Mouse (Mus musculus): ENCODE measurements around the gene Mog. TPM values are rescaled to one million over a fixed set of nuclear protein-coding genes. Genes with fewer than 3 reads are reported as not detected.

Mog gene
- polyA plus RNA-seq, 1 experiment from 2014 or later, result not detected

- Histone ChIP-seq H3K4me3 (ENCODE audit: control insufficient read depth in 1 of 2, insufficient read depth in 1 of 2, low read depth in 1 of 2, low read length in 2 of 2) (no peak overlapping the region), H3K27ac (replicated peaks in 1 of 2; ENCODE audit: control insufficient read depth in 1 of 2, insufficient read depth in 1 of 2, low read depth in 2 of 2, low read length in 2 of 2) (no peak overlapping the region), H3K27me3 (ENCODE audit: control insufficient read depth, insufficient read depth, low read length) (no peaks in the 10 kb centered on the region), H3K9me3 (ENCODE audit: control insufficient read depth, low read length) (no peaks in the 10 kb centered on the region), H3K9ac (ENCODE audit: low read length) (no peak overlapping the region), H3K4me2 (ENCODE audit: low read length) (no peak overlapping the region), H3K4me1 (ENCODE audit: control insufficient read depth in 2 of 2, insufficient read depth in 2 of 2, low read length in 2 of 2) (no peaks in the 10 kb centered on the region), H3K36me3 (ENCODE audit: control insufficient read depth, insufficient read depth, low read length) (peaks cover 83% of the 10 kb centered on the region)
- WGBS, result 58% methylated on average over 10 of the region's 10 CpGs
- ATAC-seq (ENCODE audit: insufficient number of reproducible peaks, insufficient read depth, low FRiP score, low read depth), result no peak
These were observed 39.9 kb upstream of the Mog start for GRCm38 (mm10) chr17:37063063-37063462.

GRCm38 (mm10) chr17:37062101-37062641 lies 39.0 kb upstream of the Mog start:
- Histone ChIP-seq H3K27me3 (ENCODE audit: control insufficient read depth, insufficient read depth, low read length) (no peaks in the 10 kb centered on the region), H3K36me3 (ENCODE audit: control insufficient read depth, insufficient read depth, low read length) (peaks cover 80% of the 10 kb centered on the region), H3K4me3 (ENCODE audit: control insufficient read depth in 1 of 2, insufficient read depth in 1 of 2, low read depth in 1 of 2, low read length in 2 of 2) (no peak overlapping the region), H3K9me3 (ENCODE audit: control insufficient read depth, low read length) (no peaks in the 10 kb centered on the region), H3K9ac (ENCODE audit: low read length) (no peak overlapping the region), H3K4me2 (ENCODE audit: low read length) (no peak overlapping the region), H3K27ac (replicated peaks in 1 of 2; ENCODE audit: control insufficient read depth in 1 of 2, insufficient read depth in 1 of 2, low read depth in 2 of 2, low read length in 2 of 2) (no peak overlapping the region), H3K4me1 (ENCODE audit: control insufficient read depth in 2 of 2, insufficient read depth in 2 of 2, low read length in 2 of 2) (no peaks in the 10 kb centered on the region)
- ATAC-seq (ENCODE audit: insufficient number of reproducible peaks, insufficient read depth, low FRiP score, low read depth), result no peak
- WGBS, result 84% methylated on average over 10 of the region's 10 CpGs

DNA sequence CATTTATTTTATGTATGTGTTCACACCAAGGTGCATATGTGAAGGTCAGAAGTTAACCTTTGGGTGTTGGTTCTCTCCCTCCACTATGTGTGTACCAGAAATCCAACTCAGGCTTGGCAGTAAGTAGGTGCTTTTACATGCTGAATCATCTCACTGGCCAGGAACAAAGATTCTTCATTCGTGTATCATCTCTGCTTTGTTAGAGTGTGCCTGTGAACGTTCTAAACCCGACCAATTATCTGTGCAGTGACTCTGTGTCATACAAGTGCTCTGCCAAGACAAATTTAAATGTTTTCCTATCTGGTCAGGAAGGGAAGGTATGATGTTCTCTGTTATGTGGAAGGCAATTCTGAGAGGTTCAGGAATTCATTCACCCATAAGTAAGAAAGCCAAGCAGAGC lies 38.2 kb upstream of the Mog start:
- H3K4me3 ChIP-seq (ENCODE audit: control insufficient read depth in 1 of 2, insufficient read depth in 1 of 2, low read depth in 1 of 2, low read length in 2 of 2), result no peak overlapping the region
- no peak overlapping the region for H3K9ac ChIP-seq (ENCODE audit: low read length)
- no peaks in the 10 kb centered on the region for H3K4me1 ChIP-seq (ENCODE audit: control insufficient read depth in 2 of 2, insufficient read depth in 2 of 2, low read length in 2 of 2)
- no peak overlapping the region for H3K4me2 ChIP-seq (ENCODE audit: low read length)
- H3K27ac ChIP-seq (replicated peaks in 1 of 2; ENCODE audit: control insufficient read depth in 1 of 2, insufficient read depth in 1 of 2, low read depth in 2 of 2, low read length in 2 of 2), result no peak overlapping the region
- WGBS, result 82% methylated on average over 3 of the region's 3 CpGs
- H3K36me3 ChIP-seq (ENCODE audit: control insufficient read depth, insufficient read depth, low read length), result peaks cover 83% of the 10 kb centered on the region
- no peaks in the 10 kb centered on the region for H3K27me3 ChIP-seq (ENCODE audit: control insufficient read depth, insufficient read depth, low read length)
- no peaks in the 10 kb centered on the region for H3K9me3 ChIP-seq (ENCODE audit: control insufficient read depth, low read length)
- no peak for ATAC-seq (ENCODE audit: insufficient number of reproducible peaks, insufficient read depth, low FRiP score, low read depth)

DNA sequence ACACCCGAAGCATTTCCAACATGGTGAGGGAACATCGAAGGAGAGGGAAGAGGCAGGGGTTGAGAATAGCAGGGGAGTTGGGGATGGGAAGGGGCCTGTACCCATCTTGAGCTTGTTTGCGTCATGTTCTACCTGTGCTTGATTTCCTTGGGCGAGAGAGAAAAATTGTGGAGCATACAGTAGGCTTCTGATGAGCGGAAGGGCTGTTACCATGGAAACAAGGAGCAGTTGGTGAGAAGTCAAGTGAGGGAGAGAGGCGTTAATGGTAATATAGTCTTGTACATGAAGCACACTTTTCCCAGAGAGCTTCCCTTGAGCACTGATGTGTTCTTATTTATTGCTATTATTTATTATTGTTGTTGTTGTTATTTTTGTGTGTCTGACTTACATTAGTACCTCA lies 33.8 kb upstream of the Mog start:
- H3K9me3 ChIP-seq (ENCODE audit: control insufficient read depth, low read length), result no peaks in the 10 kb centered on the region
- H3K9ac ChIP-seq (ENCODE audit: low read length), result no peak overlapping the region
- no peaks in the 10 kb centered on the region for H3K27me3 ChIP-seq (ENCODE audit: control insufficient read depth, insufficient read depth, low read length)
- 92% methylated on average over 6 of the region's 6 CpGs for WGBS
- no peak for ATAC-seq (ENCODE audit: insufficient number of reproducible peaks, insufficient read depth, low FRiP score, low read depth)
- H3K4me3 ChIP-seq (ENCODE audit: control insufficient read depth in 1 of 2, insufficient read depth in 1 of 2, low read depth in 1 of 2, low read length in 2 of 2), result no peak overlapping the region
- peaks cover 75% of the 10 kb centered on the region for H3K36me3 ChIP-seq (ENCODE audit: control insufficient read depth, insufficient read depth, low read length)
- H3K4me1 ChIP-seq (ENCODE audit: control insufficient read depth in 2 of 2, insufficient read depth in 2 of 2, low read length in 2 of 2), result no peaks in the 10 kb centered on the region
- no peak overlapping the region for H3K27ac ChIP-seq (replicated peaks in 1 of 2; ENCODE audit: control insufficient read depth in 1 of 2, insufficient read depth in 1 of 2, low read depth in 2 of 2, low read length in 2 of 2)
- no peak overlapping the region for H3K4me2 ChIP-seq (ENCODE audit: low read length)

- H3K9me3 ChIP-seq (ENCODE audit: control insufficient read depth, low read length), result no peaks in the 10 kb centered on the region
- H3K4me3 ChIP-seq (ENCODE audit: control insufficient read depth in 1 of 2, insufficient read depth in 1 of 2, low read depth in 1 of 2, low read length in 2 of 2), result no peak overlapping the region
- H3K27ac ChIP-seq (replicated peaks in 1 of 2; ENCODE audit: control insufficient read depth in 1 of 2, insufficient read depth in 1 of 2, low read depth in 2 of 2, low read length in 2 of 2), result no peak overlapping the region
- 56% methylated on average over 4 of the region's 4 CpGs for WGBS
- H3K27me3 ChIP-seq (ENCODE audit: control insufficient read depth, insufficient read depth, low read length), result 0 out of 2 replicates have a peak, but pooled peaks cover 4% of the 10 kb centered on the region
- no peak overlapping the region for H3K9ac ChIP-seq (ENCODE audit: low read length)
- ATAC-seq (ENCODE audit: insufficient number of reproducible peaks, insufficient read depth, low FRiP score, low read depth), result no peak
- H3K4me1 ChIP-seq (ENCODE audit: control insufficient read depth in 2 of 2, insufficient read depth in 2 of 2, low read length in 2 of 2), result peaks cover 14 to 19% of the 10 kb centered on the region in 2 experiments; a peak in 3 of 4 replicates
- no peak overlapping the region for H3K4me2 ChIP-seq (ENCODE audit: low read length)
- H3K36me3 ChIP-seq (ENCODE audit: control insufficient read depth, insufficient read depth, low read length), result peaks cover 32% of the 10 kb centered on the region
These were observed 28.5 kb upstream of the Mog start for GRCm38 (mm10) chr17:37051745-37052144.

DNA sequence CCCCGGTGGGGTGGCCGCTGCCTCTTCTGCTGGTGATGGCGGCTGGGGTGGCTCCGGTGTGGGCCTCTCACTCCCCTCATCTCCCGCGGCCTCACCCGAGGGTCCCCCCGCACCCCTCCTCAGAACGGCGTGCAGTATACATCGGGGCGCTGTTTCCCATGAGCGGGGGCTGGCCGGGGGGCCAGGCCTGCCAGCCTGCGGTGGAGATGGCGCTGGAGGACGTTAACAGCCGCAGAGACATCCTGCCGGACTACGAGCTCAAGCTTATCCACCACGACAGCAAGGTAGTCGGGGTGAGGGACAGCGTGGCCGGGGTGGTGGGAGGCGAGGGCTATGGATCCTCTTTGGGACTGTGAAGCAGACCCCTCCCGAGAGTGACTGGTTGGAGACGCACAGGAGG lies 27.7 kb upstream of the Mog start:
- Histone ChIP-seq H3K27ac (replicated peaks in 1 of 2; ENCODE audit: control insufficient read depth in 1 of 2, insufficient read depth in 1 of 2, low read depth in 2 of 2, low read length in 2 of 2) (no peak overlapping the region), H3K9me3 (ENCODE audit: control insufficient read depth, low read length) (no peaks in the 10 kb centered on the region), H3K27me3 (ENCODE audit: control insufficient read depth, insufficient read depth, low read length) (0 out of 2 replicates have a peak, but pooled peaks cover 4% of the 10 kb centered on the region), H3K36me3 (ENCODE audit: control insufficient read depth, insufficient read depth, low read length) (peaks cover 23% of the 10 kb centered on the region), H3K9ac (ENCODE audit: low read length) (peak overlapping the region; percentile 76), H3K4me2 (ENCODE audit: low read length) (peak overlapping the region; percentile 95), H3K4me1 (ENCODE audit: control insufficient read depth in 2 of 2, insufficient read depth in 2 of 2, low read length in 2 of 2) (peaks cover 16 to 22% of the 10 kb centered on the region in 2 experiments; a peak in 3 of 4 replicates), H3K4me3 (ENCODE audit: control insufficient read depth in 1 of 2, insufficient read depth in 1 of 2, low read depth in 1 of 2, low read length in 2 of 2) (peak overlapping the region; percentile 57)
- WGBS, result 9% methylated on average over 27 of the region's 27 CpGs
- no peak for ATAC-seq (ENCODE audit: insufficient number of reproducible peaks, insufficient read depth, low FRiP score, low read depth)

GRCm38 (mm10) chr17:37050399-37050798 lies 27.2 kb upstream of the Mog start:
- H3K4me3 ChIP-seq (ENCODE audit: control insufficient read depth in 1 of 2, insufficient read depth in 1 of 2, low read depth in 1 of 2, low read length in 2 of 2), result peak overlapping the region; percentile 57
- H3K36me3 ChIP-seq (ENCODE audit: control insufficient read depth, insufficient read depth, low read length), result peaks cover 18% of the 10 kb centered on the region
- peaks cover 17 to 22% of the 10 kb centered on the region in 2 experiments for H3K4me1 ChIP-seq (ENCODE audit: control insufficient read depth in 2 of 2, insufficient read depth in 2 of 2, low read length in 2 of 2)
- peak overlapping the region; percentile 76 for H3K9ac ChIP-seq (ENCODE audit: low read length)
- H3K27me3 ChIP-seq (ENCODE audit: control insufficient read depth, insufficient read depth, low read length), result 0 out of 2 replicates have a peak, but pooled peaks cover 4% of the 10 kb centered on the region
- WGBS, result under 1% methylated on average over 20 of the region's 22 CpGs
- peak overlapping the region; percentile 95 for H3K4me2 ChIP-seq (ENCODE audit: low read length)
- ATAC-seq (ENCODE audit: insufficient number of reproducible peaks, insufficient read depth, low FRiP score, low read depth), result peak; percentile 6; the same call in 1 of the 2 replicates
- no peaks in the 10 kb centered on the region for H3K9me3 ChIP-seq (ENCODE audit: control insufficient read depth, low read length)
- no peak overlapping the region for H3K27ac ChIP-seq (replicated peaks in 1 of 2; ENCODE audit: control insufficient read depth in 1 of 2, insufficient read depth in 1 of 2, low read depth in 2 of 2, low read length in 2 of 2)

Measured in heart, embryonic 14.5 days (tissue).